Mouse (Mus musculus) E14TG2a.4 (cell line): Measurements from ENCODE around the gene Gas2l3.

Experiments used
- CTCF ChIP-seq: conservative IDR thresholded peaks from 2 replicates; pipeline ENCODE4 v1.5.1; 2014; ENCODE audit warnings: low read length
- NANOG ChIP-seq: IDR thresholded peaks from 2 replicates; pipeline ENCODE4 v1.6.1; 2014; ENCODE audit warnings: borderline replicate concordance, low read length, mixed read lengths

- no peak for TF ChIP-seq NANOG
- TF ChIP-seq CTCF = no peak
Observed at GRCm38 (mm10) chr10:89377750-89378149, 66.0 kb downstream of the Gas2l3 start.
